Mouse (Mus musculus) G1E (cell line): ENCODE data around the gene Mxd4. TPM values are rescaled to one million over a fixed set of nuclear protein-coding genes. Genes with fewer than 3 reads are reported as not detected.

Experiments
- ATAC-seq: 2 replicates; pipeline ENCODE4 v1.8.0; 2016; ENCODE audit warnings: mild to moderate bottlenecking; ENCODE audit not compliant: insufficient number of reproducible peaks, poor library complexity, low FRiP score, severe bottlenecking; ENCODE audit errors: extremely low read depth
- DNase-seq: peaks from one replicate; pipeline ENCODE4 v3.0.0; 2012; ENCODE audit warnings: low spot score
- H3K27me3 ChIP-seq: 2 replicates; pipeline ENCODE4 v1.6.1; 2012; ENCODE audit warnings: mild to moderate bottlenecking, low read length, inconsistent platforms; ENCODE audit not compliant: insufficient read depth
- H3K36me3 ChIP-seq: replicated peaks from 2 replicates; pipeline ENCODE3; 2012; ENCODE audit warnings: mild to moderate bottlenecking, inconsistent platforms
- H3K4me1 ChIP-seq: 2 replicates; pipeline ENCODE4 v1.6.1; 2012; ENCODE audit warnings: low read depth, low read length, inconsistent platforms, mixed read lengths; ENCODE audit not compliant: insufficient read depth
- H3K4me3 ChIP-seq: 2 replicates; pipeline ENCODE4 v1.5.1; 2012; ENCODE audit warnings: low read depth, mild to moderate bottlenecking, inconsistent platforms, low read length, moderate library complexity, mixed read lengths
- H3K9me3 ChIP-seq: replicated peaks from 2 replicates; pipeline ENCODE4 v1.6.1; 2012; ENCODE audit warnings: inconsistent platforms
- CTCF ChIP-seq: IDR thresholded peaks from 2 replicates; pipeline ENCODE4 v1.5.1; 2012; ENCODE audit warnings: low read depth, low read length, inconsistent platforms, mixed read lengths
- GATA1 ChIP-seq: IDR thresholded peaks from 2 replicates; pipeline ENCODE4 v1.6.1; 2012; ENCODE audit warnings: borderline replicate concordance, low read length, inconsistent platforms, mixed read lengths
- GATA2 ChIP-seq: IDR thresholded peaks from 2 replicates; pipeline ENCODE4 v1.6.1; 2012; ENCODE audit warnings: low read depth, low read length, inconsistent platforms, borderline replicate concordance
- POLR2AphosphoS5 ChIP-seq: IDR thresholded peaks from 2 replicates; pipeline ENCODE4 v1.6.1; 2012; ENCODE audit warnings: low read depth, low read length, inconsistent platforms; ENCODE audit not compliant: insufficient replicate concordance
- TAL1 ChIP-seq: conservative IDR thresholded peaks from 2 replicates; pipeline ENCODE4 v1.6.1; 2012; ENCODE audit warnings: low read depth, low read length, inconsistent platforms, mixed read lengths
- polyA plus RNA-seq: library from polyadenylated mRNA; stranded (reverse); fragments of >175 nt; gene quantifications from 2 replicates; pipeline ENCODE4 v1.2.3, GENCODE M21; 2012
- total RNA-seq, 2 experiments: library from RNA; stranded (forward) in 1 of 2; stranded (reverse) in 1 of 2; fragments of 200-1000 nt in 1 of 2; fragments of >200 nt in 1 of 2; fragmentation: Nextera tagmentation in 1 of 2; gene quantifications; 2 replicates each; pipeline ENCODE4 v1.2.3; 2014 to 2017

Gene Mxd4
- total and polyA plus RNA-seq, 3 experiments, result 12.8 to 28.4 (median 17.9) TPM

- DNase-seq (no peak), ATAC-seq (no peak)
- no peak overlapping the region for H3K4me3 ChIP-seq
- no peaks in the 10 kb centered on the region for H3K36me3 ChIP-seq
- H3K27me3 ChIP-seq, result peaks cover 25% of the 10 kb centered on the region
- no peaks in the 10 kb centered on the region for H3K9me3 ChIP-seq
- no peaks in the 10 kb centered on the region for H3K4me1 ChIP-seq
- TF ChIP-seq GATA1, result no peak
- no peak for TF ChIP-seq TAL1
- no peak for TF ChIP-seq POLR2AphosphoS5
- TF ChIP-seq GATA2, result no peak
- TF ChIP-seq CTCF, result no peak
Observed at GRCm38 (mm10) chr5:34230599-34231485, 43.3 kb upstream of the Mxd4 start.

GRCm38 (mm10) chr5:34229503-34229902, 42.0 kb upstream of the Mxd4 start:
- Histone ChIP-seq H3K36me3 (no peaks in the 10 kb centered on the region), H3K4me1 (no peaks in the 10 kb centered on the region), H3K4me3 (no peak overlapping the region), H3K9me3 (no peaks in the 10 kb centered on the region), H3K27me3 (peaks cover 27% of the 10 kb centered on the region)
- TF ChIP-seq GATA1, result no peak
- no peak for TF ChIP-seq GATA2
- no peak for TF ChIP-seq CTCF
- no peak for TF ChIP-seq TAL1
- TF ChIP-seq POLR2AphosphoS5, result no peak
- ATAC-seq (no peak), DNase-seq (no peak)

- TF ChIP-seq GATA2 (no peak), POLR2AphosphoS5 (no peak), CTCF (no peak), GATA1 (no peak), TAL1 (no peak)
- H3K9me3 ChIP-seq, result no peaks in the 10 kb centered on the region
- no peak overlapping the region for H3K4me3 ChIP-seq
- ATAC-seq, result no peak
- H3K36me3 ChIP-seq, result no peaks in the 10 kb centered on the region
- H3K4me1 ChIP-seq, result no peaks in the 10 kb centered on the region
- DNase-seq, result no peak
- peaks cover 25% of the 10 kb centered on the region for H3K27me3 ChIP-seq
Observed at GRCm38 (mm10) chr5:34225516-34225915, 38.0 kb upstream of the Mxd4 start.

GRCm38 (mm10) chr5:34224515-34224914, 37.0 kb upstream of the Mxd4 start:
- Histone ChIP-seq H3K9me3 (no peaks in the 10 kb centered on the region), H3K4me3 (no peak overlapping the region), H3K27me3 (peaks cover 25% of the 10 kb centered on the region), H3K4me1 (no peaks in the 10 kb centered on the region), H3K36me3 (no peaks in the 10 kb centered on the region)
- no peak for ATAC-seq
- DNase-seq, result no peak
- no peak for TF ChIP-seq POLR2AphosphoS5
- TF ChIP-seq CTCF, result no peak
- TF ChIP-seq GATA1, result no peak
- no peak for TF ChIP-seq GATA2
- no peak for TF ChIP-seq TAL1

- H3K9me3 ChIP-seq, result no peaks in the 10 kb centered on the region
- H3K4me3 ChIP-seq, result no peak overlapping the region
- no peak for TF ChIP-seq GATA2
- TF ChIP-seq GATA1, result no peak
- no peak for TF ChIP-seq TAL1
- no peak for TF ChIP-seq POLR2AphosphoS5
- no peak for TF ChIP-seq CTCF
- no peaks in the 10 kb centered on the region for H3K36me3 ChIP-seq
- H3K27me3 ChIP-seq, result peaks cover 33% of the 10 kb centered on the region
- ATAC-seq (no peak), DNase-seq (no peak)
- no peaks in the 10 kb centered on the region for H3K4me1 ChIP-seq
Observed at GRCm38 (mm10) chr5:34220001-34220400, 32.5 kb upstream of the Mxd4 start.

GRCm38 (mm10) chr5:34218672-34219071, 31.2 kb upstream of the Mxd4 start:
- H3K36me3 ChIP-seq, result no peaks in the 10 kb centered on the region
- peaks cover 26% of the 10 kb centered on the region for H3K27me3 ChIP-seq
- TF ChIP-seq GATA2 (no peak), GATA1 (no peak), TAL1 (no peak), CTCF (no peak), POLR2AphosphoS5 (no peak)
- no peak overlapping the region for H3K4me3 ChIP-seq
- no peaks in the 10 kb centered on the region for H3K9me3 ChIP-seq
- no peaks in the 10 kb centered on the region for H3K4me1 ChIP-seq
- DNase-seq, result no peak
- ATAC-seq, result no peak
